Mouse (Mus musculus) forebrain, embryonic 15.5 days (tissue): ENCODE results near the gene Zpr1. TPM values are rescaled to one million over a fixed set of nuclear protein-coding genes. Genes with fewer than 3 reads are reported as not detected.

ENCODE experiments used
- polyA plus RNA-seq: library from polyadenylated mRNA; unstranded; fragments of >200 nt; fragmentation: Nextera tagmentation; extraction: Ambion mirVana; gene quantifications from 2 replicates; pipeline ENCODE4 v1.2.1, GENCODE M21; 2015

Zpr1 gene
- polyA plus RNA-seq, 1 experiment from 2014 or later: 73.1 TPM

Other genes starting within 250 kb of the Zpr1 start
- gene Apoa1, start 44.5 kb upstream of the Zpr1 start, polyA plus RNA-seq: 1.7 and 3.5 TPM in 2 replicates
- gene Apoc3, start 37.4 kb upstream of the Zpr1 start, polyA plus RNA-seq: not detected in 2 replicates
- gene Apoa4, start 32.4 kb upstream of the Zpr1 start, polyA plus RNA-seq: not detected in 2 replicates
- gene Apoa5, start 4.4 kb upstream of the Zpr1 start, polyA plus RNA-seq: not detected in 2 replicates
- 18.5 and 19.7 TPM in 2 replicates for gene Bud13, start 9.9 kb downstream of the Zpr1 start, polyA plus RNA-seq
- not detected in 2 replicates for gene 4931429L15Rik, start 46.9 kb downstream of the Zpr1 start, polyA plus RNA-seq